Mouse (Mus musculus) heart, postnatal 0 days (tissue): ENCODE measurements around the gene Endou.

ENCODE experiments used
- CTCF ChIP-seq: IDR thresholded peaks from 2 replicates; pipeline ENCODE4 v1.5.1; 2016; ENCODE audit warnings: antibody characterized with exemption, control low read depth, low read depth
- EP300 ChIP-seq: IDR thresholded peaks from 2 replicates; pipeline ENCODE4 v1.6.1; 2016; ENCODE audit warnings: antibody characterized with exemption, low read depth

DNA sequence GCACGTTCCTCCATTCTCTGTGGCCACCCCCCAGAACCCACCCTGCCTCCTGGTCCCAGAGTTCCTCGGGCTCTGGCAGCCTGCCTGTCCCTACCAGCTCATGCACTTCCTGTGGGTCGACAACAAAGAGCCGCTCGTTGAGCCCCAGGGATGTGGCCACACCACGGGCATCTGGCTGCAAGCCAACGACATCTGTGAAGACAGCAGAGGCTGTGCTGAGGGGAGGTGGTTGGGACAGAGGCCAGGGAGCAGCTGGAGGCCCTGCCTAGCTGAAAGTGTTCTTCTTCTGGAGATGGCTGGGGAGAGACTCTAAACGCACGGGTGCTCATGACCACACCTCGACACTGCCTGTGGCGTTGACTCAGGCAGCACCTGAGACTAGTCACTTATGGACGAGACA lies 19.6 kb upstream of the Endou start:
- TF ChIP-seq CTCF (no peak), EP300 (no peak)
